Mouse (Mus musculus): ENCODE data around the gene 1700013G24Rik.

1700013G24Rik gene

DNA sequence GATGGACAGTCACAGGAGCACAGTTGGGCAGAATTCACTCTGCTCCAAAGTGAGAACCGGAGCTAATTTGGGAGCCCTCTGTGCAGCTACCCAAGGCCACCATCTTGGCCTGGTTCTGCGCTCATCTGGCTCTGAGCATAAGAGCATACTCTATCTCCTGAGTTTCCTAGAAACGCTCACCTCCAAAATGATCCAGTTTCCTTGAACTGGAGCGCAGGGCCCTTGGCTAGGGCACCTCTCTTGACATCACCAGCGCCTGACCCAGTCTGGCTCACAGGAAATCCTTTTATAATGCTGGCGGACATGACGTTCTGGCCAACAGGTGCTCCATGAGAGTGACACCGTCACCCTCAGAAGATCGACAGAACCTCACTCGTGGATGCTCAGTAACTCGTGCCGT, 3.5 kb downstream of the 1700013G24Rik start:
- DNase-seq (ENCODE audit: low read depth, low spot score) = no peak

DNA sequence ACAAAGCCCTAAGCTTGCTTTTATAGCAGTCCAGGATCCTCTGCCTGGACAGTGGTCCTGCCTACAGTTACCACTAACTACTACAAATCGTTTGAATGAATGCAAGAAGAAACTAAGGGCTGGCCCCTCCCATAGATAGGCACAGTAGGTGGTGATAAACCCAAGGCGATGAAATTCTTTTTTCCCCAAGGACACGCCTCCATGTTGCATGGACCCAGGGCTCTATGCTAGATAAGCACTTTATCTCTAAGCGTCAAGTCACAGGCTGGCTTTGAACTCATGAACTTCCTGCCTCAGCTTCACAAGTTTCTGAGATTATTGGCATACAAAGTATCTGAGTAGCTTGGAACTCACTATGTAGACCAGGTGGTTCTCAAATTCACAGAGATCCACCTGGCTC, 4.2 kb downstream of the 1700013G24Rik start:
- DNase-seq (ENCODE audit: low read depth, low spot score) = no peak

DNA sequence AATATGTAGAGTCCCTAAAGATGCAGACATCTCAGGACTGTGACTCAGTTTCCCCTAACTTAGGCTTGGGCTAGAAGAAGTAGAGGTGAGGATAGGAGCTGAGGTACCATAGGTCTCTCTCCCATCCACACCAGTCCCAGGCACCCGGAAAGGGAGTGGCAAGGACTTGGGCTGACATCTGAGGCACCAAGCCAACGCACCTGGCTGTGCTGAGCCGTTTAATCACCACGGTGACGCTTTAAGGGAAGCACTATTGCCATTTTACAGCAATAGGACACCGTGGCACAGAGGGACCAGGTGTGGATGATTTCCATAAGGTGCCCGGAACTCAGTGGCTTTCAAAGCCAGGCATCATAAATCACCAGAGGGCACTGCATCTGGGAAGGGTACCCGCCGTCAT, 5.2 kb downstream of the 1700013G24Rik start:
- no peak for DNase-seq (ENCODE audit: low read depth, low spot score)

DNA sequence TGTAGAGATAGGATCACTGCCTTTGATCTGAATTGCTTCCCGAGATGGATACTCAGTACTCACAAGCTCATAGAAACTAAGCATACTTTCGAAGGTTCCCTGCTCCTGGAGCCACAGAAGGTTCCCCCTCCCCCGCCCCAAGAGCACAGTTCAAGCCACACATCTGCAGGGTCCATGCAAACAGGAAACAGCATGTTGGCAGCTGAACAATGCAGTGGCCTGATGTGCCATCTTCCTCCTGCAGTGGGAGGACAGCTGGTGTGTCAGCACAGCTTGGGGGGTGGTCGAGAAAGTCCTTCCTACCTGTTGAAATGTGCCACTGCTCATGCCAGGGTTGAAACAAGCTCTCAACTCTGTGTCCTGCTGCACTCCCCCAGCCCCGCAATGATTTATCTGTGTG, 5.8 kb downstream of the 1700013G24Rik start:
- no peak for DNase-seq (ENCODE audit: low read depth, low spot score)

DNA sequence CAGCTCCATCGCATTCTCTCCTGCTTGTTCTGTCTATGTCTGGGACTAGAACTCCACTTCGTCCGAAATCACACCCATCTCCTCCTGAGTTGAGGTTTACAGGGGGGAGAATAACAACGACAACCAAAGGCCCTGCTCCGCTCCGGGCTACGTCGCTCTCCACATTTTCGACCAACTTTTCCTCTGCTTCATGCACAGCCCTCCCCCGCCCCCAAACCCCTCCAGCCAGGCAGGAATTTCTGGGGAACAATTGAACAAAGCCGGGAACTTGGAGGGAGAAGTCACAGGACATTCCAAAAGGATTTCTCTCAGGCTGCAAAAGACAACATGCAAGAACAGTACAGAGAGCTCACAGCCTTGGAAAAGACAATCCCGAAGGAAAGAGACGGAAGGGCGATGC, 7.6 kb downstream of the 1700013G24Rik start:
- no peak for DNase-seq (ENCODE audit: low read depth, low spot score)

DNA sequence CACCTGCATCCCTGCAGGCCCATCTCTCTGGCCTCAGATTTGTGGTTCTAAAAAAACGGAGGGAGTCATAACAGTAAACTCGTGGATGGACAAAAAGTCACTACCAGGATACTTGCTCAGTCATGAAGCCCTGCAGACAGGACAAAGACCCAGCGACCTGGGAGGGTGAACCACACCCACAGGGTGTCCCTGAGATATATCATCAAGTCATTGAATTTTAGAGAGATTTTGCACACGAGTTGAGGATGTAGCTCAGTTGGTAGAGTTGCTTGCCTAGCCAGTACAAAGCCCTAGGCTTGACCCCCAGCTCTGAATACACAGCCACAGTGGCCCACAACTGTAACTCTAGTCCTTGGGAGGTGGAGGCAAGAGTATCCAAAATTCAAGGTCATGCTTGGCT, 8.1 kb downstream of the 1700013G24Rik start:
- no peak for DNase-seq (ENCODE audit: low read depth, low spot score)

DNA sequence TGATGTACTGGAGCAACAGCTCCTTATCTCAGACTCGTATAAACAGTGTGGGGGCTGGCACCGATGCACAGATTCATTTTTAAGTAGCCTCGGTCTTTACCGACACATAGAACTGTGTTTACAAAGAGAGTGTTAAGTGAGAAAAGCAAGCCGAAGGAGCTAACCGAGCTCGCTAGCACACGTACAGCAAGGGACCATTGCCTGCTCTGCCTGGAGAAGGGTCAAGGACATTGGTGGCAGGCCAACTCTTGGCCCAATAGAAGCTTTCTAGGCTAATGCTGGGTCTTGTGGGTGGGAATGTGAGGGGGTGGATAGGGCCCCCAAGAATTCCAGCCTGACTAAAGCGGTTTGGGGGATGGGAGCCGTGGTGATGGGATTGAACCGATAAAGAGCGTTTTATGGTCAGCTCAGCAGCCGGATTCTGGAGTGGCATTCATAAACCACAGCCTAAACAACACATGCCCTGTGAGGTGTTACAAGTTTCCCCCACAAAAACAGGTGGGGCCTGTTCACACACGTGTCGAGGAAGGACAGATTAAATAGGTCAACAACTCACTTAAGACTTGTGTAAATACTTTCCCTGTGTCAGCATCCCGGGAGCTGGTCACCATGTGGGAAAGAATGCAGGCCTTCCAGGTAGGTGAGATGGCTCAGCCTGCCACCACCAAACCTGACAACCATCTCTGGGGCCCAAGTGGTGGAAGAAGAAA, 9.1 kb downstream of the 1700013G24Rik start:
- DNase-seq (ENCODE audit: low read depth, low spot score) = no peak

DNA sequence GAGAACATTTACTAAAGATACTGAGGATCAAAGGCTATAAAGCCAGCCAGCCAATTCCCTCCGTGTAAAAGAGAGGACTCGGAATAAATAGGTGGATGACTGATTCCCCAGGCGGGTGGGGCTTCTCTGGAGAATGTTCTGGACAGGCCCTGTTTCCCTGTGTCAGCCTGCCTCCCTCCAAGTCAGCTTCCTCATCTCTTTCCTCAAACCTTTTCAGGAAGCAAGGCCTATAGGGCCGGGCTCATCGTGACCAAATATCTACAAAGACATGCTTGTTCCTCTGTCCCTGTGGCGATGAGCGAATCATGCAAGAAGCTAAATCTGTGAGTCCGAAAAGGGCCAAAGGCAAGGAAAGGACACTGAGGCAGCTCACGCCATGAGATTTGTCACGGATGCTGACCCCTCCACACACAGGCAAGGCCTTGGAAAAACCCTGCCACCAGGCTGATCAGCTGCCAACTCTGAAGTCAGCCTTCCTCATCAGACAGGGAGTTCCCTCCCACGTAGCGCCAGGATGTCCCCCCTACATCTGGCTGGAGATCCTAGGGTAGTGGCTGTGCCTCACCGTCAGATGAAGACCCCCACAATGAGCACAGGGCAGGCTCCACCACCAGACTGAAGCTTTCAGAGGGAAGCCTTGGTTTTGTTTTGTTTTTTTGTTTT, 12.2 kb downstream of the 1700013G24Rik start:
- no peak for DNase-seq (ENCODE audit: low read depth, low spot score)

DNA sequence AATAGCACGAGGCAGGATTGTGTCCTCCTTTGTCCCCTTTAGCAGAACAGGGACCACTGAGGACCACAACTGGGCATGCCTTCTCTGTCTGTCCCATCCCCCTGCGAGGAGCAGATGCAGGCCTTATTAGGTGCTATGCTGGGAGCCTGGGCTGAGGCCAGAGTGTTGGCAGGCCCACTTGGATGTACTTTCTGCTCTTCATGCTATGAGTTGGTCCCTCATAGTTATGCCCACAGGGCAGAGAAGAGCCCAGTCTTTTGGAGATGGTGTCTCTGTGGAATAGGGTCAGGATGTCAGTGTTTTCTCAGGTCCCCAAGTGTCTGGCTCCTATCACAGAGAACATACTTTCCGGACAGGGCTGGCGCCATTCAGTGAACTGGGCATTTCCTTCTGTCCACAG, 13.9 kb downstream of the 1700013G24Rik start:
- DNase-seq (ENCODE audit: low read depth, low spot score) = no peak

DNA sequence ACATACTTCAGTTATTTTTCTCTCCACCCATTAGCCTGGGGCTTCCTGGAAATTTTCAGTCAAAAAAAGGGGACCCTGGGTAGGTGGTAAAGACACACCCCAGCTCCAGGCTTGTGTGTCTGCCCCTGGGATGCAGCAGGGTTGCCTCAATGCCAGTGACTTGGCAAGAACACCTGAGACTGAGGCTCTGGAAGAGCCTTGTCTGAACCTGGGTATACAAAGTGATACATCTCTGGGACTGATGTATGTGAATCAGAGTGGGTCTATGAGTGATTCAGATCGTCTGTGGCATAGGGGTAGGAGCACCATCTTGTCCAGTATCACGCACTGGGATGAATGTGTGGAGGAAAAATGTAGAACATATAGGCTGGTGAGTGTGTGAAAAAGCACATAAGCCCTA, 14.4 kb downstream of the 1700013G24Rik start:
- DNase-seq (ENCODE audit: low read depth, low spot score) = no peak

DNA sequence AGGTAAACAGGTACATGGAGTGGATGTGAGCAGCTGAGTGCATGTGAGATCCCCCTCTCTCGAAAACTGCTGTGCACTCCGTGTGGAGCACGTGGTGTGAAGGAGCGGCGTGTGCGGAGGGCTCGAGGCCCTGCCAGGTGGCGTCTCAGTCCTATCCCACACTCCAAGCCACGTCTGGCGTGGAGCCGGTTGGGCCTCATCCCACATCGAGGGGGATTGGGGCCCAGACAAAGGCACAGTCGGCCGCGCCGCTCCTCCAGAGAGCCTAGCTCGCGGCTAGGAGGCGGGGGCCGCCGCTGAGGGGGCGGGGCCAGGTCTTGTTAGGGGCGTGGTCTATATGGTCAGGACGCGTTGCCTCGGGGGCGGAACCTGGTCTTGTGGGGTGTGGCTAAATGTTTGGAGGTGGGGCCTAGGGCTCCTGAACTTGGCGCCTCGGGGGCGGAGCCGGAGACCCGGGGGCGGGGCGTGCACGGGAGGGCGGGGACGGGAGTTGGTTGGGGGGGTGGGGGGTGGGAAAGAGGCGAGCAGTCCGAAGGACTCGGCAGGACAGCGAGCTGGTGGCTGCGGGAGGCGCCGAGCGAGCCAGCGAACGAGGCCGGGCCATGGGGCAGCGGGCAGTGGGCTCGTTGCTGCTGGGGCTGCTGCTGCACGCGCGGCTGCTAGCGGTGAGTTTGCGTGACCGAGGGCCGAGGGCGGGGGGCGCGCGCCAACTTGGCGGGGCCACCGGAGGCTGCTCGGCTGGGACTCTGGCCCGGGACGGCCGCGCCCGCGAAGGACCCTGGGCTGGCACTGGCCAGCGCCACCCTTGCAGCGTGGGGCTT, 15.4 kb downstream of the 1700013G24Rik start, which contains the start of gene Hspg2:
Hspg2 (plus strand) TSS at position 510 of the 821 bp plus-strand sequence.
- DNase-seq (ENCODE audit: low read depth, low spot score) = peak; percentile 18

DNA sequence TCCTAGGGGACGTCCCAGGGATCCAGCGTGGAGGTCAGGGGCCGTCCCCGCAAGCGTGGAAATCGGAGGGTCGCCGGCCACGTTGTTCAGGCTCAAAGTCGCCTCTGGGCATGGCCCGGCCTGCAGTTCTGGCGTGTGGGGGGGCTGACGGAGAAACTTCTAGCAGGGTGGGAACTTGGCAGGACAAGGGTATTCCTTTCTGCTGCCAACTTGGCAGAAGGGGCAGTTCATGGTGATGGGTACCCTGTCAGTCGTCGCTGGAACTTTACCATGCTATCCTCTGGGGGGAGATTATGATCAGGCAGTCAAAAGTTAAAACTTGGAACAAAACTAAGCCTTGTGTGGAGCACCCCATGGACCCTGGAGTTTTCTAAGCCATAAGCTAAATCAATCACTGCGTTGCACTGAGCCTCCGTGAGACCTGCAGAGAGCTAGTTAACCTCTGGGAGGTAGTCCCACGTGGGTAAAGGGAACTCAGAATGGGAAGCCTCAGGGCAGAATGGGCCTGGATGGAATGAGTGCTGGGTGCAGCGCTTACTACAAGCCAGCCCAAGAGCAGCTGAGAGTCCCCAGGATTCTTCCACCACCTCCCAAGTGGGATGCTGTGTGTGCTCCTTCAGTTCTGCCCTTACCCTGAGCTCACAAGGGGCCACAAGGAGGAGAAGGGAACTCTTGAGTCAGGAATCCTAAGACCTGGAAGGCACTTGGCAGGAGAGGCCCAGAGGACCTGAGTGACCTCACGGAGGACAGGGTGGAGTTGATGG, 16.2 kb downstream of the 1700013G24Rik start:
- no peak for DNase-seq (ENCODE audit: low read depth, low spot score)

DNA sequence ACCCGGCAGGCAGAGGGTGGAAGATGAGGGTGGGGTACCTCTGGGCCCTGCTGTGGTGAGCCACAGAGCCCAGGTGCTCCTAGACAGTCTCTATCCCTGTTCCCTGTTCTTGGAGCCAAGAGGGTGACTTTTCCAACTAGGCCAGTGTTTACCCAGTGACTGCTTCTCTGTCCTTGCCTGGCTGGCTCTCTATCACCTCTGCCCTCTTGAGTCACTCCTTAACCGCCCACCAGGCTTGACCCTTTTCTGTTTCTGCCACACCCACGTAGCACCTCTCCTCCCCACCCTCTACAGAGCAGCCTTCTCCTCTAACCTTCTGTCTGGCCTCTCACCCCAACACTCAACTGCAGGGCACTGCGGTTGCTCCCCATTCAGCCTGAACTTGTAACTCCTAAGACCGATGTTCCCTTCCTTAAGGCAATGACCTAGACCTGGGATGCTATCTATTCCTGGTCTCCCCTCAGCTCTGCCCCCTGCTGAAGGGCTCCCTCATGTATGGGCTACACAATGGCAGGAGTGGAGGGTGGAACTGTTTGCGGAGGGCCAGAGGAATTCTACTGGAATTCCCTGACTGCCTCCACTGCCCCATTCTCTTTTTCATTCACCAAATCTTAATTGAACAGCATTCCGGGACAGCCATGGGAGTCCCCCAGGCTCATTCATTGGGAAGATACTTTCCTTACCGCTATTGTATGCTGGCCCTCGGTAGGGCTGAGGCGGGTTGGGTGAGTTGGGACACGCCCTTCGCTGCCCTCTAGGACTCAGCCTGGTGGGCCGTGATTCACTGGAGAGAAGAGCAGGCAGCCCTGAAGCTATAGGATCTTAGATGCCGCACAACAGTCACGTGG, 17.0 kb downstream of the 1700013G24Rik start:
- DNase-seq (ENCODE audit: low read depth, low spot score) = no peak

DNA sequence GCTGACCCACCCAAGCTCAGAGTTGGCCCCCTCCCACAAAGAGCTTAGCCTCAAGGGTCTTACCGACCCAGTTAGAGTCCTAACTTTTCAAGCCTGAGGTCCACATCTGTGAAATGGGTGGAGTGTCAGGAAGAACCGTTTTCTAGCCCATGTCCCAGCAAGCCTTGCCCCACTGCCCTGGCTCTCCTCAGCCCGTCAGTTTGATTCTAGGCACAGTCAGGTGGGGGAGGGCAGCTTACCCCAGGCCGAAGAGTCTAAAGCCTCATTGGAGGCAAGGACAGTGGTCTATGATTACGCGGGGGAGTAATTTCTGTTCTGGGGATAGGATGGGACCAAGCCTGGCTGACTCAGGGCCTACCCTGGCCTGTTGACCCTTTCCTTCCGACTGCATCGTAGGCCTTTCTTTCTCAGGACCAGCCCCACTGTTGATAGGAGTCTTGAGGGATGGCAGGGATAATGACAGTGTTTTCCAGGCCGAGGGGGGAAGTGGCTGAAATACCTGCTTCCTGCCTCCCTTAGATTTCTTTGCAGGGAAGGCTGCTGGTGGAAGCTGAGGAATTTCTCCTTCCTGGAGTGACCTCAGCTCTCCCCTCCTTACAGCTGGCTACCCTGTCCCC, 17.7 kb downstream of the 1700013G24Rik start:
- no peak for DNase-seq (ENCODE audit: low read depth, low spot score)

DNA sequence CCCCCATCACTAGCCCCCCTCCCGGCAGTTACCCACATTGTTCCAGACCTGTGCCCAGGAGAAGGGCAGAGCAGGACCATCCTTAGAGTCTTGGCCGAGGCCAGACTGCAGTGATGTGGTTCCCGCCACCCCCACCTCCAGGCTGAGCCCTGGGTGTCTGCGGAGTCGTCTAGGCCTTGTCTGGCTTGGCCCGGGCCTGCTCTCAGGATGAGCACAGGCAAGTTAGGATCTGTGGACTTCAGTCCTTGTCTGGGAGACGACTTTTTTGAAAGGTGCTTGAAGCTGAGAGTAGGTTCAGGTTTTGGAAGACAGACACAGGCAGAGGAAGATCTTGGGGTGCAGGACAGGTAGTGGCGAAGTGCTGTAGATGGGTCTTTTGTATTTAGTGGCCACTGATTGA, 18.2 kb downstream of the 1700013G24Rik start:
- DNase-seq (ENCODE audit: low read depth, low spot score) = no peak

DNA sequence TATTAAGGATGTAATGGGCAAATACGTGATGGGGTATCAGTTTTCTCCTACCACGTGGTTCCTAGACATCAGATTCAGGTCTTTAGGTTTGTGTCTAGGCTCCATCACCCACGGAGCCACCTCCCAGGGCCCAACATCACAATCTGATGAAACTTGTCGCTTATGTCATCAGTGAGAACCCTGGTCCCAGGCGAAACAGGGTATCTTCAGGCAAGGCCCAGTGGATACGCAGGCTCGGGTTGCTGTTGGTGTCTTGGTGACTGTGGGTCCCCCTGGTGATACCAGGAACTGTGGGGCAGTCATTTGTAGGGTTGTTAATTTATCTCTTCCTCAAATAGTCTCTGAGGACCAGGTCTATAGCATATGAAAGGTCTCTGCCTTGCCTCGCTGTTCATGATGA, 20.2 kb downstream of the 1700013G24Rik start:
- DNase-seq (ENCODE audit: low read depth, low spot score) = no peak

DNA sequence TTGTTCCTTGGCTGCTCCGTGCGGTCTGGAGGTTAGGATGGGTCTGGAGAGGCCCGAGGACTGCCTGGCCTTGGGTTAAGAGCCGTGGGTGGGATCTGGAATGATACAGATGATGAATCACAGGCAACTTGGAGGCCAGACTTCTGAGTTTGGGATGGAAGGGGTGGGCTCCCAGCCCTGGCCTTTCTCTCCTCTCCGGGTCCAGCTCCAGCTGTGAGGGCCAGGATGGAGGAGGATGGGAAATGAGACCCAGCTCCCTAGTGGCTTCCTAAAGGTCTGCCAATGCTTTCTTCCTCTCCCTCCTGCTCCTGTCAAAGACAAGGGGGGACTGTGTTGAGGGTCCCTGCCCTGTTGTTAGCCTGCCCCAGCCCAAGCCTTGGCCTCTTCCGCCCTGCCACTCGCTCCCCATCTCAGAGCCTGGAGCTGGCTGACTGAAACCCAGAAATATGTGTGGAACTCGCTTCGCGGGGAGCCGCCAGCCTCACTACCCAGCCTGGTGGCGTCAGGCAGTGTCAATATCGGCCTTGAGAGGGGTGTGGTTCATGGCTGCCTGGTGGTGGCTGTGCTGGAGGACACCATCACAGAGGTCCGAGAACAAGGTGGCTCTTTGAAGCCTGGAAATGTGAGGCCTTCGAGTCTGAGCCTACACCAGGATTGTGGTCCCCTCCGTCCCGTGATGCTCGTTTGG, 20.8 kb downstream of the 1700013G24Rik start:
- no peak for DNase-seq (ENCODE audit: low read depth, low spot score)

DNA sequence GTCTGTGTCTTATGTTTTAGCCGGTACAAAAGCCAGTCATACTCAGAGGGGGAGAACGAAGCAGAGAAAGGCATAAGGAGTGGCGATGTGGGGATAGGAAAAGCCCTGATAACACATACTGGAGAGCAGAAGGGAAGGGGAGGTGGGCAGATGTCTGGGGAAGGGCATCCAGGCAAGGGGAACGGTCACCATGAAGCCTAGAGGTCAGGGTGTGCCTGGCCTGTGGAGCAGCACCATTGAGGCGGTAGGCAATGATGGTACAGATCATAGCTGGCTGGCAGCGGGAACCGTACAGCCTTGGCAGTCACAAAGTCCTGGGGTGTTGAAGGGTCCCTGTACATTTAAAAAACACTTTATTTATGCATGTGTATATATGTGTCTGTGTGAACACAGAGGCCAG, 21.6 kb downstream of the 1700013G24Rik start:
- no peak for DNase-seq (ENCODE audit: low read depth, low spot score)

DNA sequence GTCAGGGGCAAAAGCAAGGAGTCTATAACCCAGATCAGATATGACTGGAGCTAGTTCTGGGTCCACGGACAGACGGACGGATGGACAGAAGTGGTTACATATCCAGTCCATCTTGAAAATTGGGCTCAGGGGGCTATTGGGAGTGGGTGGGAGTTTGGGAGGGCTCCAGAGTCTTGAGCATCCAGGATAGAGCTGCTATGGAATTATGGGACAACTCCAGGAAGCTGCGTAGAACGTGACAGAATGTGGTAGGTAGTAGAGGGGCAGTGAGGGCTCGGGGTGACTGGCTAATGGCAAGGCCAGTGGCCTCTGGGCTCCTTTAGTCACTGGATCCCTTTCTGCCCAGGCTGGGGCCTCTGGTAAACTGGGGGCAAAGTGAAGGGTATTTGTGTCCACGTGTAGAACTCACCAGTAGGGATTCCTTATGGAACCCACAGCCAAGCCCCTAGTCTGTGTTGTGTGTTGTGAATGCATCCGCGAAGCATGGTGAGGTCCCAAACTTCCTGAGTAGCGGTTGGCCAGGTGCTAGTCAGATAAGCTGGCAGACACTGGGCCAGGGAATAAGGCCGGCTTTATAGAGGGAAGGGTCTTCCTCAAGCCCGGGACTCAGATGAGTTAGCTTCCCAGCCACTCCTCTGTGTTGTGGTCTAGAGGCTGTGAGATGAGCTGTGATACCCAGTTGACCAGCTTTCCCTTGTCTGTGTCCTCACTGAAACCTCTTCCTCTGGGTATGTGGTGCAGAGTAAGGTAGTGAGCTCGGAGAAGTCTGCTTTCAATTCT, 22.4 kb downstream of the 1700013G24Rik start:
- no peak for DNase-seq (ENCODE audit: low read depth, low spot score)
